Mouse (Mus musculus): ENCODE data around the gene Gm44965.

The Gm44965 gene

GRCm38 (mm10) chr6:48665471-48665870 lies 71.7 kb downstream of the Gm44965 start:
- DNase-seq (ENCODE audit: low spot score in 2 of 2), result no peak

GRCm38 (mm10) chr6:48666159-48666586 lies 72.4 kb downstream of the Gm44965 start:
- no peak for DNase-seq (ENCODE audit: low spot score in 2 of 2)

- DNase-seq (ENCODE audit: low spot score in 2 of 2), result no peak
These were observed 74.3 kb downstream of the Gm44965 start for GRCm38 (mm10) chr6:48668022-48668421.

All from right cerebral cortex, postnatal 10 days (tissue).